Mouse (Mus musculus): ENCODE data around the gene Shld1.

The Shld1 gene

DNA sequence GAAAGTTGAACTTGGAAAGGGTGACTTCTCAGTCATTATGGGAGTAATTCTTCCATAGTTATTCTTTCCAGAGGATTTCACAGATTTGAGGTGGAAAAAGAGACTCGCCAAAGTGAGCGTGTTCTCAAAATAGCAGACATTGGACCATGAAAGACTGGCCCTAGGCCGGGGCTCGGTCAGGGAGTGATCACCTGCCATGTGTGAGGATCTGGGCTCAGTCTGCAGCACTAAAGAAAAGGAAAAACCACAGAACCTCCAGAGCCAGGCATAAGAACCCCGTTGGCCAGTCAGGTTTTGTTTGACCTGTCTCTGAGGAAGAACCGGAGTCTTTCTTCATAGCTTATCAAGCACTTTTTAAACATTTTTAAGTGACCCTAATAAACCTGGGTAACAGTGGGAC lies 97.3 kb downstream of the Shld1 start:
- TF ChIP-seq GATA4 (IDR thresholded peaks at IDR 0.05; ENCODE audit: insufficient replicate concordance, low read length): no peak

DNA sequence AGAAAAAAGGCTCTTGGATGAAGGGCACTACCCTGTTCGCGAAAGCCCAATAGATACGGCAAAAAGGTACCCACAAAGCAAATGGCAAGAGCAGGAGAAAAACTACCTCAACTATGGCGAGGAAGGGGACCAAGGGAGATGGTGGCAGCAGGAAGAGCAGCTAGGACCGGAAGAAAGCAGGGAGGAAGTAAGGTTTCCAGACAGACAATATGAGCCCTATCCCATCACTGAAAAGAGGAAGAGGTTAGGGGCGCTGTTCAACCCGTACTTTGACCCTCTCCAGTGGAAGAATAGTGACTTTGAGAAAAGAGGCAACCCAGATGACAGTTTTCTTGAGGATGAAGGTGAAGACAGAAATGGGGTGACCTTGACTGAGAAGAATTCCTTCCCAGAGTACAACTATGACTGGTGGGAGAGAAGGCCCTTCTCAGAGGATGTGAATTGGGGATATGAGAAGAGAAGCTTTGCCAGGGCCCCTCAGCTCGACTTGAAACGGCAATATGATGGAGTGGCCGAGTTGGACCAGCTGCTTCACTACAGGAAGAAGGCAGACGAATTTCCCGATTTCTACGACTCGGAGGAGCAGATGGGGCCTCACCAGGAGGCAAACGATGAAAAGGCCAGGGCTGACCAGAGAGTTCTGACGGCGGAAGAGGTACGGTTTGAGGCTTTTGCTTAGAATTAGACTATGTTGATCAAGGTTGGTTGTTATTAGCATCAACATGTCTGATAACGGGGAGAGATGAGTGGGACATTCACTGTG lies 106.9 kb downstream of the Shld1 start:
- no peak for TF ChIP-seq GATA4 (IDR thresholded peaks at IDR 0.05; ENCODE audit: insufficient replicate concordance, low read length)

GRCm38 (mm10) chr2:132794204-132794586 lies 107.5 kb downstream of the Shld1 start:
- TF ChIP-seq GATA4 (IDR thresholded peaks at IDR 0.05; ENCODE audit: insufficient replicate concordance, low read length): no peak
